Mouse (Mus musculus): ENCODE measurements at regions not wholly inside any gene's neighbourhood (a gene's known extent, or its start where the extent isn't known, plus 50 kb on each side); places are given as distances from the start of the nearest gene placed in this dataset.
A peak's percentile ranks its signal among the peaks of the same experiment; 100 is the strongest.

- H3K9me3 ChIP-seq (ENCODE audit: low read depth, low read length), result no peaks in the 10 kb centered on the region
- no peak overlapping the region for H3K9ac ChIP-seq
- no peaks in the 10 kb centered on the region for H3K36me3 ChIP-seq (ENCODE audit: insufficient read depth)
- no peaks in the 10 kb centered on the region for H3K4me1 ChIP-seq (ENCODE audit: insufficient read depth)
- no peak for TF ChIP-seq CTCF (IDR thresholded peaks at IDR 0.05; ENCODE audit: low read depth)
- H3K4me3 ChIP-seq (ENCODE audit: low read depth, low read length), result no peak overlapping the region
- WGBS, result 97% methylated on average over 2 of the region's 2 CpGs
- ATAC-seq (ENCODE audit: insufficient read depth), result no peak
- no peak for DNase-seq
- no peak overlapping the region for H3K27ac ChIP-seq (ENCODE audit: low read depth)
- no peak overlapping the region for H3K4me2 ChIP-seq
- no peaks in the 10 kb centered on the region for H3K27me3 ChIP-seq (ENCODE audit: insufficient read depth, low read length)
Observed at GRCm38 (mm10) chr1:154096911-154097310, 104.1 kb upstream of the Zfp648 start.

- peak overlapping the region; percentile 45; the same call in 1 of the 2 replicates for H3K27ac ChIP-seq (ENCODE audit: low read depth)
- H3K4me1 ChIP-seq (ENCODE audit: insufficient read depth), result peaks cover 1% of the 10 kb centered on the region; the same call in 1 of the 2 replicates
- DNase-seq (peak; percentile 58), ATAC-seq (ENCODE audit: insufficient read depth) (0 out of 2 replicates have a peak, but pooled peaks have one; percentile 17)
- H3K27me3 ChIP-seq (ENCODE audit: insufficient read depth, low read length), result no peaks in the 10 kb centered on the region
- TF ChIP-seq CTCF (IDR thresholded peaks at IDR 0.05; ENCODE audit: low read depth), result no peak
- no peaks in the 10 kb centered on the region for H3K36me3 ChIP-seq (ENCODE audit: insufficient read depth)
- no peaks in the 10 kb centered on the region for H3K9me3 ChIP-seq (ENCODE audit: low read depth, low read length)
- no peak overlapping the region for H3K4me3 ChIP-seq (ENCODE audit: low read depth, low read length)
- 18% methylated on average over 6 of the region's 6 CpGs for WGBS
- no peak overlapping the region for H3K9ac ChIP-seq
- no peak overlapping the region for H3K4me2 ChIP-seq
Observed at GRCm38 (mm10) chr1:154097656-154098055, 103.3 kb upstream of the Zfp648 start.

- Histone ChIP-seq H3K4me3 (ENCODE audit: low read depth, low read length) (no peak overlapping the region), H3K36me3 (ENCODE audit: insufficient read depth) (no peaks in the 10 kb centered on the region), H3K9ac (no peak overlapping the region), H3K9me3 (ENCODE audit: low read depth, low read length) (no peaks in the 10 kb centered on the region), H3K27me3 (ENCODE audit: insufficient read depth, low read length) (no peaks in the 10 kb centered on the region), H3K4me2 (no peak overlapping the region), H3K4me1 (ENCODE audit: insufficient read depth) (peaks cover 4% of the 10 kb centered on the region; the same call in 1 of the 2 replicates), H3K27ac (ENCODE audit: low read depth) (no peak overlapping the region)
- 72% methylated on average over 3 of the region's 3 CpGs for WGBS
- no peak for TF ChIP-seq CTCF (IDR thresholded peaks at IDR 0.05; ENCODE audit: low read depth)
- DNase-seq (no peak), ATAC-seq (ENCODE audit: insufficient read depth) (no peak)
Observed at GRCm38 (mm10) chr1:154100556-154100955, 100.4 kb upstream of the Zfp648 start.

GRCm38 (mm10) chr1:154101433-154101832, 99.6 kb upstream of the Zfp648 start:
- 68% methylated on average over 1 of the region's 1 CpGs for WGBS
- H3K9ac ChIP-seq, result no peak overlapping the region
- no peak for TF ChIP-seq CTCF (IDR thresholded peaks at IDR 0.05; ENCODE audit: low read depth)
- no peaks in the 10 kb centered on the region for H3K27me3 ChIP-seq (ENCODE audit: insufficient read depth, low read length)
- peaks cover 4% of the 10 kb centered on the region; the same call in 1 of the 2 replicates for H3K4me1 ChIP-seq (ENCODE audit: insufficient read depth)
- ATAC-seq (ENCODE audit: insufficient read depth) (no peak), DNase-seq (no peak)
- no peak overlapping the region for H3K27ac ChIP-seq (ENCODE audit: low read depth)
- no peaks in the 10 kb centered on the region for H3K9me3 ChIP-seq (ENCODE audit: low read depth, low read length)
- no peak overlapping the region for H3K4me3 ChIP-seq (ENCODE audit: low read depth, low read length)
- H3K36me3 ChIP-seq (ENCODE audit: insufficient read depth), result no peaks in the 10 kb centered on the region
- H3K4me2 ChIP-seq, result no peak overlapping the region

GRCm38 (mm10) chr1:154102191-154102590, 98.8 kb upstream of the Zfp648 start:
- H3K4me1 ChIP-seq (ENCODE audit: insufficient read depth), result peaks cover 4% of the 10 kb centered on the region; the same call in 1 of the 2 replicates
- no peak overlapping the region for H3K4me3 ChIP-seq (ENCODE audit: low read depth, low read length)
- TF ChIP-seq CTCF (IDR thresholded peaks at IDR 0.05; ENCODE audit: low read depth), result no peak
- no peak overlapping the region for H3K9ac ChIP-seq
- no peak overlapping the region for H3K27ac ChIP-seq (ENCODE audit: low read depth)
- no peak overlapping the region for H3K4me2 ChIP-seq
- ATAC-seq (ENCODE audit: insufficient read depth) (no peak), DNase-seq (no peak)
- H3K36me3 ChIP-seq (ENCODE audit: insufficient read depth), result no peaks in the 10 kb centered on the region
- 85% methylated on average over 3 of the region's 3 CpGs for WGBS
- H3K9me3 ChIP-seq (ENCODE audit: low read depth, low read length), result no peaks in the 10 kb centered on the region
- no peaks in the 10 kb centered on the region for H3K27me3 ChIP-seq (ENCODE audit: insufficient read depth, low read length)

GRCm38 (mm10) chr1:154102871-154103596, 98.0 kb upstream of the Zfp648 start:
- Histone ChIP-seq H3K4me2 (peak overlapping the region; percentile 31; the same call in 1 of the 2 replicates), H3K27ac (ENCODE audit: low read depth) (peak overlapping the region; percentile 30; the same call in 1 of the 2 replicates), H3K4me1 (ENCODE audit: insufficient read depth) (peaks cover 4% of the 10 kb centered on the region; the same call in 1 of the 2 replicates), H3K36me3 (ENCODE audit: insufficient read depth) (no peaks in the 10 kb centered on the region), H3K27me3 (ENCODE audit: insufficient read depth, low read length) (no peaks in the 10 kb centered on the region), H3K4me3 (ENCODE audit: low read depth, low read length) (no peak overlapping the region), H3K9me3 (ENCODE audit: low read depth, low read length) (no peaks in the 10 kb centered on the region), H3K9ac (no peak overlapping the region)
- ATAC-seq (ENCODE audit: insufficient read depth), result peak; percentile 84
- no peak for TF ChIP-seq CTCF (IDR thresholded peaks at IDR 0.05; ENCODE audit: low read depth)
- peak; percentile 80 for DNase-seq
- 26% methylated on average over 15 of the region's 15 CpGs for WGBS

- Histone ChIP-seq H3K27me3 (ENCODE audit: insufficient read depth, low read length) (no peaks in the 10 kb centered on the region), H3K27ac (ENCODE audit: low read depth) (no peak overlapping the region; the same call in 1 of the 2 replicates), H3K9me3 (ENCODE audit: low read depth, low read length) (no peaks in the 10 kb centered on the region), H3K9ac (no peak overlapping the region), H3K4me1 (ENCODE audit: insufficient read depth) (peaks cover 4% of the 10 kb centered on the region; the same call in 1 of the 2 replicates), H3K4me3 (ENCODE audit: low read depth, low read length) (no peak overlapping the region), H3K36me3 (ENCODE audit: insufficient read depth) (no peaks in the 10 kb centered on the region), H3K4me2 (no peak overlapping the region)
- no peak for DNase-seq
- 65% methylated on average over 5 of the region's 5 CpGs for WGBS
- TF ChIP-seq CTCF (IDR thresholded peaks at IDR 0.05; ENCODE audit: low read depth), result no peak
- no peak for ATAC-seq (ENCODE audit: insufficient read depth)
Observed at GRCm38 (mm10) chr1:154103597-154103923, 97.4 kb upstream of the Zfp648 start.
